Mouse (Mus musculus) stomach, embryonic 16.5 days (tissue): ENCODE measurements around the gene Zbtb26. TPM values are rescaled to one million over a fixed set of nuclear protein-coding genes. Genes with fewer than 3 reads are reported as not detected.
A peak's percentile ranks its signal among the peaks of the same experiment; 100 is the strongest.

Source experiments
- ATAC-seq: fragments of 200-750 bp; cut with Nextera tagmentation; 2 replicates; pipeline ENCODE4 v1.8.0; 2017; ENCODE audit warnings: moderate number of reproducible peaks, moderate TSS enrichment; ENCODE audit not compliant: insufficient read depth, low FRiP score
- H3K27ac ChIP-seq: fragments of 300-500 bp; sonication (generic); 2 replicates; pipeline ENCODE4 v1.5.1; 2014; ENCODE audit warnings: low read length
- H3K27me3 ChIP-seq: fragments of 300-500 bp; sonication (generic); 2 replicates; pipeline ENCODE4 v1.6.1; 2014; ENCODE audit warnings: low read length, control low read depth, mixed read lengths; ENCODE audit not compliant: control insufficient read depth, insufficient read depth
- H3K36me3 ChIP-seq: fragments of 300-500 bp; sonication (generic); 2 replicates; pipeline ENCODE4 v1.6.1; 2014; ENCODE audit warnings: low read length; ENCODE audit not compliant: control insufficient read depth, insufficient read depth
- H3K4me1 ChIP-seq: fragments of 300-500 bp; sonication (generic); 2 replicates; pipeline ENCODE4 v1.6.1; 2014; ENCODE audit warnings: low read length, control low read depth, mixed read lengths; ENCODE audit not compliant: control insufficient read depth, insufficient read depth
- H3K4me2 ChIP-seq: fragments of 300-500 bp; sonication (generic); 2 replicates; pipeline ENCODE4 v1.6.1; 2014; ENCODE audit warnings: low read depth, low read length, mixed read lengths
- H3K4me3 ChIP-seq: fragments of 300-500 bp; sonication (generic); replicated peaks from 2 replicates; pipeline ENCODE4 v1.5.1; 2014; ENCODE audit warnings: mild to moderate bottlenecking, low read length
- H3K9ac ChIP-seq: fragments of 300-500 bp; sonication (generic); 2 replicates; pipeline ENCODE4 v1.6.1; 2014; ENCODE audit warnings: low read length
- H3K9me3 ChIP-seq: fragments of 300-500 bp; sonication (generic); replicated peaks from 2 replicates; pipeline ENCODE4 v1.6.1; 2016; ENCODE audit warnings: low read length, control low read depth; ENCODE audit not compliant: control insufficient read depth
- WGBS: fragments of 180-500 bp; shearing (Covaris S2); extraction: QIAGEN DNeasy Blood & Tissue Kit; methylation state at CpG from one replicate; pipeline ENCODE4 v1.1.7; 2014; 5-methylcytosine and 5-hydroxymethylcytosine counted together
- polyA plus RNA-seq: library from polyadenylated mRNA; unstranded; fragments of >200 nt; fragmentation: Nextera tagmentation; extraction: Ambion mirVana; gene quantifications from 2 replicates; pipeline ENCODE4 v1.2.1, GENCODE M21; 2015

Gene Zbtb26
- polyA plus RNA-seq, 1 experiment from 2014 or later, result 7.0 TPM

DNA sequence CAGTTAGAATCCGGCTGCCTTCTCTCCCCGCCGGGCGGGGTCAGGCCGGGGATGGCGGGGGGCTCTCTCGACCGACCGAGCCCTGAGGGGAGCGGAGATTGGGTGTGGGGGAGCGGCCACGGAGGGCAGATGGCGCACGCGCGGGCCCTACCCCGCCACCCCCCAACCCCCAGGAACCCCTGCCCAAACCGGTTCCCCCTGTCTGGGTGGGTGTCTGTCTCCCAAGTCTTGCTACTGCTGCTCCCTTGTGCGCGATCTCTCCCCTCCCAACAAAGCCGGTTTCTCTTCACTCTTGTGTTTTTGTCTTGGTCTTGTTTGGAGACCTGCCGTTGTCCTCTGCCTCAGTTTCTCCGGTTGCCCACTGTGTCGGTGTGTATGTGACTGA is 9.4 kb upstream of the Zbtb26 start:
- Histone ChIP-seq H3K4me2 (peak overlapping the region; percentile 62), H3K27me3 (no peaks in the 10 kb centered on the region), H3K36me3 (no peaks in the 10 kb centered on the region), H3K4me3 (peak overlapping the region; percentile 80), H3K27ac (peak overlapping the region; percentile 89), H3K9ac (peak overlapping the region; percentile 88), H3K9me3 (no peaks in the 10 kb centered on the region), H3K4me1 (peaks cover 5% of the 10 kb centered on the region; the same call in 1 of the 2 replicates)
- peak; percentile 90 for ATAC-seq
- 2% methylated on average over 23 of the region's 24 CpGs for WGBS

DNA sequence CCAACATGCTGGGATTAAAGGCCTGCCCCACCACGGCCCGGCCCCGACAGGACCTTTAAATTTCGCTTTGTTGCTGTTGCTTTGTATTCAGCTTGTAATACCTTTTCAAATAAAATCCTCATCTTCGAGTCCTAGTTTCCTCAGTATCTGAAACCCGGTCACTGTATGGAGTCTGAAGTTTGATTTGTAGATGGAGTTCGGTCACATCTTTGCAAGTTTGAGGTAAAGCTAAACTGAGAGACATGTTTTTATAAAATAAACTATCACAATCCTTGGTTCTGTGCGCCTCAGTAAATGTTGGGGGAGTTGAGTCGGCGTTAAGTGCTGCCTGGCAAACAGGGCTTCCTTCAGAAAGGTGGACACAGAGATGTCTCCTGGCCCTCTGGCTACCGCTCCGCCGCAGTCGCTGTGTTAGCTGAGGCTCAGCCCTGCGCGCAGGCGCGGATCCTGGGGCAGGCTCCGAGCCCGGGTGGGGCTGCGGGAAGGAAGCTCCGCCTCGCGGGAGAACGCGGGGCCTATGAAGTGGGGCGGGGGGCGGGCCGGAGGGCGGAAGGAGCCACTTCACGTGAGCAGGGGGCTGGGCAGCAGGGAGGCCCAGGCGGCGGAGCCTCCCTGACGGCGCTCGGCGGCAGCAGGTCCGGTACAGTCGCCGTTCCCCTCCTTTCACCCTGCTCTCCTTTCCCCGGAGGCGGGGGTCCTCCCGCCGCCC is 8.9 kb upstream of the Zbtb26 start:
- no peaks in the 10 kb centered on the region for H3K9me3 ChIP-seq
- peaks cover 5% of the 10 kb centered on the region; the same call in 1 of the 2 replicates for H3K4me1 ChIP-seq
- H3K9ac ChIP-seq, result peak overlapping the region; percentile 88
- H3K4me2 ChIP-seq, result peak overlapping the region; percentile 66
- 7% methylated on average over 44 of the region's 44 CpGs for WGBS
- H3K36me3 ChIP-seq, result no peaks in the 10 kb centered on the region
- no peaks in the 10 kb centered on the region for H3K27me3 ChIP-seq
- peak overlapping the region; percentile 80 for H3K4me3 ChIP-seq
- ATAC-seq, result peak; percentile 98
- peak overlapping the region; percentile 89 for H3K27ac ChIP-seq

GRCm38 (mm10) chr2:37431609-37432008 is 11.3 kb downstream of the Zbtb26 start:
- Histone ChIP-seq H3K36me3 (peaks cover 4% of the 10 kb centered on the region; the same call in 1 of the 2 replicates), H3K4me1 (peaks cover 9% of the 10 kb centered on the region), H3K4me2 (peak overlapping the region; percentile 71), H3K9ac (peak overlapping the region; percentile 95; the same call in 1 of the 2 replicates), H3K4me3 (peak overlapping the region; percentile 96), H3K27me3 (no peaks in the 10 kb centered on the region), H3K27ac (peak overlapping the region; percentile 96), H3K9me3 (no peaks in the 10 kb centered on the region)
- whole genome bisulfite sequencing, result 26% methylated on average over 7 of the region's 7 CpGs
- ATAC-seq, result no peak

DNA sequence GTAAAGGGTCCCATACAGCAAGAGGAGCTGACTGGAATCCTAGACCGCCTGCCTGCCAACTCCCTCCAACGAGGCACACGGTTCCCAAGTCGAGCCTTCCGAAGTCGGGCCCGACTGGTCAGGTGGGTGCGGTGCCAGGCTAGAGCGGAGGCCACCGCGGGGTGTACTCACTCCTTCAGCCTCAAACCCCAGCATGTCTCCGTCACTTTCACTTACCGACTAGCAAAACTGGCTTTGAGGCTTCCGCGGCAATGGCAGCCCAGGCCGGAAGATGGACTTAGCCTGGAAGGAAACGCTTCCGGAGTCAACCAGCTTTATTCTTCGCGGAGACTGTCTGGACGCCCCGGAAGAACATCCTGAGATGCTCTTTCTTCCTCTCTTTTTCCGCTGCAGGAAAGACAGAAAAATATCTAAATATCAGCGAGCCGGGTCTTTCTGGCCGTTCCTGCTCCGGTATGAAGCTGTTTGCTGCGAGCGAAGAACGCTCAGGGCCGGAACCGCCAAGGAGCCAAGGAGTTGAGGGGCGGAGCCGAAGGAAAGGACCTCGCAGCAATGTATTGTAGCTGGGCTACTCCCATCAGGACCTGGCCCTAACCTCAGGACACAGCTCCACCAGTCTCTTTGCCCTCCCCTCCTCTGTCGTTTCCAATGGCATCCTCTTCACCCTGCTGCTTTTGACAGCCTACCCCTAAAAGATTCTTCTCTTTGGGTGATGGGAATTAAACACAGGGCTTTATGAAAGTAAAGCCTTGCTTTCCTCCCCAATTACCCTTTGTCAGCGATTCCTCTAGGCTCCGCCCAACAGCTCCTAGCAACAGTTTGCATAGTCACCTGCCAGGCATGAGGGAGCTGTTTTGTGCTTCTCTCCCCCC is 12.1 kb downstream of the Zbtb26 start:
- H3K36me3 ChIP-seq, result peaks cover 4% of the 10 kb centered on the region; the same call in 1 of the 2 replicates
- peak overlapping the region; percentile 95 for H3K9ac ChIP-seq
- no peaks in the 10 kb centered on the region for H3K9me3 ChIP-seq
- H3K27ac ChIP-seq, result peak overlapping the region; percentile 96
- no peaks in the 10 kb centered on the region for H3K27me3 ChIP-seq
- peak overlapping the region; percentile 71 for H3K4me2 ChIP-seq
- WGBS, result under 1% methylated on average over 38 of the region's 38 CpGs
- H3K4me3 ChIP-seq, result peak overlapping the region; percentile 96
- ATAC-seq, result peak; percentile 95
- peaks cover 9% of the 10 kb centered on the region for H3K4me1 ChIP-seq

DNA sequence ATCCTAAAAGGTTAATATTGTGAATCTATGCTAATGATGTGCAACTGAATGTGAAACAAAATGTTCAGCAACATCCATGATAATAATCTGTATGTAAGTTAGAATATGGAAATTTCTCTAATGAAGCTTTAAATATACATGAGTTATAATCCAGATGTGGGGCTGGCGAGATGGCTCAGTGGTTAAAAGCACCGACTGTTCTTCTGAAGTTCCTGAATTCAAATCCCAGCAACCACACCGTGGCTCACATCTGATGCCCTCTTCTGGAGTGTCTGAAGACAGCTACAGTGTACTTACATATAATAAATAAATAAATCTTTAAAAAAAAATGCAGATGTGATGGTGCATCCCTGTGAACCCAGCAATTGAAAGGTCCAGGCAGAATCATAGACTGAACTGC is 19.3 kb downstream of the Zbtb26 start:
- 58% methylated on average over 3 of the region's 3 CpGs for WGBS
- Histone ChIP-seq H3K27ac (no peak overlapping the region), H3K9me3 (no peaks in the 10 kb centered on the region), H3K27me3 (no peaks in the 10 kb centered on the region), H3K9ac (no peak overlapping the region), H3K4me2 (no peak overlapping the region), H3K36me3 (peaks cover 2% of the 10 kb centered on the region; the same call in 1 of the 2 replicates), H3K4me1 (no peaks in the 10 kb centered on the region), H3K4me3 (no peak overlapping the region)
- no peak for ATAC-seq

DNA sequence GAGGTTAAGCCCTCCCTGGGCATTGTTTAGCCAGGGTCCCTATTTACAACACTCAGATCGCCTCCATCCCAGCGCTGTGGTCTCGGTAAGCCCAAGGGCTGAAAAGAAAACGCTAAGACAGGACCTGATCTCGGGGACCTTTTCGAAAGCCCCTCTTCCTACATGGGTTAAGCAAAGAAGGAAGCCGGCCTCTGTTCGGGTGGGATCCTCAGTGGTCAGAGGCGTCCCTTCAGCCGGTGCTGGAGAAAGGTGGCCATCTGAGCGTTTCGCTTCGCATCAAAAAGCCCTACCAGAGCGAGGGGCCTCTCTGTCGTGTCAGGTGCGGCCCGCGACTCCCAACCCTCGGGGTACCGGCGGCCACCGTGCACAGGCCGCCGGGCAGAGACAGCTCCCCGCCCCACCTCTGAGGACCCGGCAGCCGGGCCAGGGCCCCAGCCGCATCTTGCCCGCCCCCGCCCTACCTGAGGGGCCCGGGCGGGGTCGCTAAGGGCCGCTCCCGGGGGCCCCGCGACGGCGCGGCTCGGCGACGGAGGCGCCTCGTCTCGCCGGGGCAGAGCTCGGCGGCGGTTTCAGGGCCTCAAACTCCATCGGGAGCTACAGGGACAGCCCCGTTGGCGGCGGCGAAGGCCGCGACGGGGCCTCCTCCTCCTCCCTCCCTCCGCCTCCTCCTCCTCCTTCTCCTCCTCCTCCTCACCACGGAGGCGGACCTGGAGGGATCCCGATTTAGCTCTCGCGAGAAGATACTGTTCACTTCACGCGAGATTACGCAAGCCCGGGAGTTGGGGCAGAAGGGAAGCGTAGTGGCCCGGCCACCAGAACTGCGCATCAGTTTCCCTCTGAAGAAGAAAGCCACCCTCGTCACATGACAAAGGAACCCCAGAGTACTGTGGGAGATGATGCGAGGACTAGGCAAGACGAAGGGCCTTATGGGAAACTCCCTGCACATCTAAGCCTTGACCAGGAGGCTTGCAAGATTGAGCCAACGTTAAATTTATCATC is 20.3 kb downstream of the Zbtb26 start, which contains the start of gene Rc3h2:
Gene Rc3h2 (minus strand): TSS at position 598 of the 999 bp plus-strand sequence.
- Histone ChIP-seq H3K4me2 (peak within 1 kb of the TSS; percentile 83), H3K27me3 (no peaks in the 10 kb centered on the region), H3K4me1 (no peaks in the 10 kb centered on the region), H3K27ac (peak within 1 kb of the TSS; percentile 93), H3K9me3 (no peaks in the 10 kb centered on the region), H3K9ac (peak within 1 kb of the TSS; percentile 100), H3K36me3 (no peaks in the 10 kb centered on the region), H3K4me3 (peak within 1 kb of the TSS; percentile 87)
- under 1% methylated on average over 74 of the region's 75 CpGs for WGBS
- ATAC-seq, result peak; percentile 98

- H3K9me3 ChIP-seq, result no peaks in the 10 kb centered on the region
- 2% methylated on average over 3 of the region's 3 CpGs for WGBS
- peak overlapping the region; percentile 93 for H3K27ac ChIP-seq
- H3K4me1 ChIP-seq, result no peaks in the 10 kb centered on the region
- peak overlapping the region; percentile 100 for H3K9ac ChIP-seq
- H3K36me3 ChIP-seq, result no peaks in the 10 kb centered on the region
- peak overlapping the region; percentile 87 for H3K4me3 ChIP-seq
- no peaks in the 10 kb centered on the region for H3K27me3 ChIP-seq
- no peak for ATAC-seq
- H3K4me2 ChIP-seq, result peak overlapping the region; percentile 83
Measured at GRCm38 (mm10) chr2:37421903-37422302, 21.0 kb downstream of the Zbtb26 start.

DNA sequence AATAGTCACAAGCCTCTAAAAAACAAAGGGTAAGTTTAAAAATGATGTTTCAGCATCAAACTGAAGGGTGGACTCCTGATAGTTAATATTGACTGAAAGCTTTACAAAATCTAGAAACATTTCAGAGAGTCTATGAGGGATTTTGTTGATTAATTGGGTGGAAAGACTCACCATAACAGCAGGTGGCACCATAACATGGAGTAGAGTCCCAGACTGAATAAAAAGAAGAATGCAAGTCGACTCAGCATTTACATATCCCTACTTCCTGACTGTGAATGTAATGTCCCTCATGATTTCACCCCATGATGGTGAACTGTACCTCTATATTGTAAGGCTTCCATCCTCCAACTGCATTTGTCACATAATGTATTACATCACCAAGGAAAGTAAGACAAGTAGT is 47.4 kb downstream of the Zbtb26 start:
- no peak for ATAC-seq
- H3K27me3 ChIP-seq, result no peaks in the 10 kb centered on the region
- H3K4me1 ChIP-seq, result no peaks in the 10 kb centered on the region
- peaks cover 15% of the 10 kb centered on the region for H3K36me3 ChIP-seq
- no peak overlapping the region for H3K4me3 ChIP-seq
- 58% methylated on average over 1 of the region's 1 CpGs for WGBS
- H3K9ac ChIP-seq, result no peak overlapping the region
- H3K9me3 ChIP-seq, result no peaks in the 10 kb centered on the region
- H3K27ac ChIP-seq, result no peak overlapping the region
- no peak overlapping the region for H3K4me2 ChIP-seq
